Mouse (Mus musculus) CH12.LX (cell line): ENCODE data around the gene Serpinb6c.

Experiments
- CTCF ChIP-seq, 2 experiments: IDR thresholded peaks in 1 of 2; conservative IDR thresholded peaks in 1 of 2; 2 replicates each; pipeline ENCODE4 v1.5.1; 2011 to 2012; ENCODE audit warnings: low read depth in 2 of 2, low read length in 2 of 2, improper control_type of control experiment in 1 of 2, inconsistent platforms in 1 of 2, mild to moderate bottlenecking in 1 of 2, moderate library complexity in 1 of 2
- EP300 ChIP-seq: IDR thresholded peaks from 2 replicates; pipeline ENCODE4 v1.6.1; 2011; ENCODE audit warnings: low read length, improper control_type of control experiment
- GABPA ChIP-seq: IDR thresholded peaks from 2 replicates; pipeline ENCODE4 v1.6.1; 2012; ENCODE audit warnings: low read depth, low read length, improper control_type of control experiment, inconsistent platforms; ENCODE audit not compliant: insufficient replicate concordance
- MAFK ChIP-seq: IDR thresholded peaks from 2 replicates; pipeline ENCODE4 v1.6.1; 2011; ENCODE audit warnings: low read length, improper control_type of control experiment; ENCODE audit not compliant: insufficient replicate concordance
- POLR2A ChIP-seq: IDR thresholded peaks from 2 replicates; pipeline ENCODE4 v1.6.1; 2011; ENCODE audit warnings: low read depth, mild to moderate bottlenecking, improper control_type of control experiment, low read length
- POLR2AphosphoS2 ChIP-seq: IDR thresholded peaks from 2 replicates; pipeline ENCODE4 v1.6.1; 2011; ENCODE audit warnings: low read depth, low read length, improper control_type of control experiment
- TCF12 ChIP-seq: IDR thresholded peaks from 2 replicates; pipeline ENCODE4 v1.6.1; 2014; ENCODE audit warnings: low read depth, mild to moderate bottlenecking, inconsistent platforms, low read length, improper control_type of control experiment
- USF1 ChIP-seq: IDR thresholded peaks from 2 replicates; pipeline ENCODE4 v1.6.1; 2014; ENCODE audit warnings: low read depth, mild to moderate bottlenecking, inconsistent platforms, low read length, improper control_type of control experiment
- ZKSCAN1 ChIP-seq: IDR thresholded peaks from 2 replicates; pipeline ENCODE4 v1.6.1; 2012; ENCODE audit warnings: low read depth, inconsistent platforms, low read length, improper control_type of control experiment, borderline replicate concordance

DNA sequence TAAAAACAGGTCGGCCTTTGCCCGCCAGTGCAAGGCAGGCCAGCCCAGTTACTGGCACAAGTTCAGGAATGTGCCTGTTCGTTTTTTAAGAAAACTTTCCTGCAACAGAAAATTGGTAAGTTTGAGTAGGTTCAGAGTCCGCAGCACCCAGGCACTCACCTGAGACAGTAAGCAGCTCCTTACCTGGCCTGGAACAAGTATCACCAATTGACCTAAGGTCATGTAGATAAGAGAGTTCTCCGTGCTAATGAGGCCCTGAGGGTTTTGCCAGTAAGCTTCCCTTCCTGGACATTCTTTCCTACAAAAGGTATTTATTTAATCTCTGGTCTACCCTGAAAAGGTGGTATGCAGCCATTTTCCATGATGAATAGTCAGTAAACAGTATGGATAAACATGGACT lies 16.2 kb upstream of the Serpinb6c start:
- TF ChIP-seq POLR2AphosphoS2, result no peak
- no peak for TF ChIP-seq TCF12
- no peak for TF ChIP-seq POLR2A
- no peak for TF ChIP-seq CTCF (conservative IDR thresholded peaks at IDR 0.05 in 1 of 2, IDR thresholded peaks at IDR 0.05 in 1 of 2; ENCODE audit: low read depth in 2 of 2, low read length in 2 of 2)
- no peak for TF ChIP-seq MAFK
- TF ChIP-seq USF1, result no peak
- TF ChIP-seq EP300, result no peak
- TF ChIP-seq ZKSCAN1, result no peak
- TF ChIP-seq GABPA, result no peak
